Mouse (Mus musculus) testis, postnatal 10 days (tissue): ENCODE results near the gene Map3k4.

Experiments
- DNase-seq: peaks from one replicate; pipeline ENCODE4 v3.0.0; 2021; ENCODE audit warnings: low spot score

The Map3k4 gene

DNA sequence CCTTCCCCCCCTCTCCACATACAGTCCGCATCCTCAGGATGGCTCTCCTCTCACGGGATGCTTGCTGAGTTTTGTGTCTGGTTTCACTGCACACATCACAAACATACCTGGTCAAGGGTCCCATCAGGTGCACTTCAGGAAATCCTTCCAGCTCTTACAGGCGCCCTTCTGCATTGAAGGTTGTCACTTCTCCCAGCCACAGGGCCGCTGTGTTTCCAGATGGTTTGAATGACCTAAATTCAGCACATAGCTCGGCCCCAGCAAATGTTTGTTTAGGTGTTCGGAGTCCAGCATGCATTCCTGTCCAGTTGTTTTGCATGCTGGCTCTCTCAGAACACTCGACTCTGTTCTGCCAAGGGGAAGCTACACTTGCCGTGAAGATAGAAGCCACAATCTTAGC, 134.3 kb downstream of the Map3k4 start:
- no peak for DNase-seq

DNA sequence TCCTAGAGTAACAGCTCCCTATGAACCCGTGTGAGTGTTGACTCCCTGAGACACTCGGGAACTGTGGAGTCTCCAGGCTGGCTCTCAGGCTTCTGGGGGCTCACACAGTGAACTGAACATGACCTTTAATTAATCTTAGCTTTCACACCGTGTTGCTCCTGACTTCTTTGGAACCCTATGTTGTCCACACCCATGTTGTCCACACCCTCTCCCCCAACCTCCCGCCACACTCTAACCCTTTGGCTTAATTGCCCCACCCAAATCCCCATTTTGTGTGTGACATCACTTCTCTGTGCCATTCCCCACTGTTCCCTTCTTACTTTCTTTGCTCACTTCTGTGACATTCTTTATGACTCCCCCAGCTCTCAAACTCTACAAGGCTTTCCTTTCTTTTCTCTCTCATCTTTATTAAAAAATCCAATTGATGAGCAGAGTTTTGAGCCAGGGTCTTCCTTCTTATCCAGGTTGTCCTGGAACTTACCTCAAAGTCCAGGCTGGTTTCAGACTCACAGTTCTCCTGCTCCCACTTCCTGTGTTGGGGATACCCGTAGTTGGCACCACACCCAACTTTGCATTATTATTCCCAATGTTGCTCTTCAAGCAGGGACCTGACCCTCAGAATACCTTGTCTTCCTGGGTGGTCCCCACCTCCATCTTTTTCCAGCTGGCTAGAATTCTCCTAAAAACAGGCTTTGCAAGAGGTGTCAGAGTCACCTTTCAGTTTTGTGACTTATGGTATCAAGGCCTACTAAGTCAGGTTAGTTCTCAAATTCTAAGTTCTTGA, 135.7 kb downstream of the Map3k4 start:
- DNase-seq, result no peak

DNA sequence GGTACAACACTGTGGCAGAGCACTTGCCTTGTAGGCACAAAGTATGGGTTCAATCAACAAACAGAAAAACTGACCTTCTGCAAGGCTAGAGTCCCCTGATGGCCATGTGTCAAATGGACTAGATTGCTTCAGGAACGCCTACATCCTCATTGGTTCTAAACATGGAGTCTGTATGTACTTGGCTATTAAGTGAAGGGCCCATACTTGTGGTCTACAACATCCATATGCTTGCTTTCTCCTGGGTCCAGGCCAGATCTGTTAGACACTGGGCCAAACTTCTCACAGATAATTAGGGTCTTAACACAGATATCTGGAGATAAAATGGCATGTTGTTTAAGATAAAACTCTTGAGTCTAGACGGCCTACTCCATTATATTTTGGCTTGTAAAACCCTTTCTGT, 138.8 kb downstream of the Map3k4 start:
- DNase-seq, result no peak

DNA sequence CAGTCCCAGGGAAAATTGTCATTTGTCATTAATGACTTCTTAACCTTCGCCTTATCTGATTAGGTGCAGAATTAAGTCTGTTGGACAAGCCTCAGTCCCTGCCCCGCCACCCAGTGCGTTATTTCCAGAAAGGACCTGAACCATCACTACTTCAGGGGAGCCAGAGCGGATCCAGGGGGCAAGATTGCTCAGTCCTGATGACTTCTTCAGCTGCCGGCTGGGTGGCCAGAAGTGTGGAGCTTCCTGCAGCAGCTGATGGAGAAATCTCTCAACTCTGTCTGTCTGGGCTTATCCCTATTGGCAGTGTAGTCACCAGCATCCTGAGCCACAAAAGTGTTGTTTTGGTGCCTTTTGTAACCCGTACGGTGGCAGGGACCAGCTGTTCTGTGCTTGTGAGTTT, 139.3 kb downstream of the Map3k4 start:
- DNase-seq, result no peak
